27 mouse cellular contexts compared by ENCODE assay signal in the genomic region with DNA sequence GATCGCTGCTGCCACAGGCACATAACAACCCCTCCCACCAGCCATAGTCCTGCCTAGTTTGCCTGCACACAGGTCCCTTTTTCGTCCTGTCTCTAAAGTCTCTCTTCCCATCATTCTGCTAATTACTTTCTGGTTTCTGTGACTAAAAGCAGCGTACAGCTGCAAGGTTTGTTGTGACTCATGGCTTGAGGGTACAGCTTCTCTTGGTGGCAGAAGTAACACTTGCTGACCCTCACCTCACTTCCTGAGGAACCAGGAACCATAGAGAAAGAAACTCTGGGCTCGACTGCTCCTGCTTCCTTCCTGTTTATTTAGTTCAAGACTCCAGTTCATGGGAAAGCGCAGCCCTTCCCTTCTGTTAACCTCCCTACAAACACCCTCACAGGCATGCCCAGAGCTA.
"Had no signal": no experiment of that assay in that cellular context is flagged by ENCODE, and none has a peak within 500 bp of the region (broad histone marks: within the 10 kb centered on the region; RNA-seq: fewer than 3 reads in every experiment).

No protein-coding gene starts in this region.

- ATAC-seq: hindbrain, embryonic 16.5 days; inflammation-experienced regulatory T-cells, adult 6 months; intestine, embryonic 15.5 days; intestine, postnatal 0 days had no signal

- H3K4me3 ChIP-seq: gastrocnemius, adult 2 months; heart, embryonic 10.5 days; heart, embryonic 12.5 days; hindbrain, embryonic 10.5 days; hindbrain, embryonic 12.5 days; intestine, embryonic 15.5 days; limb, embryonic 10.5 days; limb, embryonic 12.5 days; liver, embryonic 13.5 days; liver, embryonic 15.5 days had no signal

- H3K9ac ChIP-seq: heart, embryonic 12.5 days; hindbrain, embryonic 12.5 days; hindbrain, embryonic 14.5 days; intestine, embryonic 15.5 days; limb, embryonic 12.5 days; liver, embryonic 13.5 days; liver, embryonic 15.5 days had no signal

- H3K27ac ChIP-seq: gastrocnemius, adult 2 months; heart, embryonic 10.5 days; hindbrain, embryonic 10.5 days; hindbrain, embryonic 12.5 days; hindbrain, embryonic 14.5 days; intestine, embryonic 15.5 days; kidney, postnatal 0 days; limb, embryonic 10.5 days; limb, embryonic 12.5 days; liver, embryonic 13.5 days; liver, embryonic 15.5 days had no signal

- H3K9me3 ChIP-seq: hindbrain, embryonic 10.5 days; intestine, embryonic 15.5 days; limb, embryonic 10.5 days; limb, embryonic 12.5 days; liver, embryonic 13.5 days; liver, embryonic 15.5 days had no signal

- DNase-seq: gastrocnemius, adult 2 months; gastrocnemius, postnatal 10 days; gastrocnemius, postnatal 25 days; heart, adult 18-20 months; heart, postnatal 10 days; heart, postnatal 4 days; kidney, adult 18-20 months; kidney, adult 8-10 months; kidney, postnatal 14 days; kidney, postnatal 36 days; layer of hippocampus, adult 9-11 months; layer of hippocampus, postnatal 36 days; liver; liver, embryonic 13.5 days had no signal

- H3K4me1 ChIP-seq: heart, embryonic 10.5 days; heart, embryonic 12.5 days; hindbrain, embryonic 10.5 days; hindbrain, embryonic 12.5 days; intestine, embryonic 15.5 days; limb, embryonic 12.5 days; liver, embryonic 13.5 days; liver, embryonic 15.5 days had no signal

- H3K4me2 ChIP-seq: heart, embryonic 12.5 days; hindbrain, embryonic 12.5 days; hindbrain, embryonic 14.5 days; intestine, embryonic 15.5 days; limb, embryonic 12.5 days; liver, embryonic 13.5 days; liver, embryonic 15.5 days had no signal

- H3K27me3 ChIP-seq: heart, embryonic 12.5 days; hindbrain, embryonic 12.5 days; intestine, embryonic 15.5 days; limb, embryonic 12.5 days; liver, embryonic 13.5 days; liver, embryonic 15.5 days had no signal

- H3K36me3 ChIP-seq: heart, embryonic 10.5 days; heart, embryonic 12.5 days; hindbrain, embryonic 10.5 days; hindbrain, embryonic 12.5 days; intestine, embryonic 15.5 days; limb, embryonic 10.5 days; limb, embryonic 12.5 days; liver, embryonic 13.5 days; liver, embryonic 15.5 days had no signal
